Mouse (Mus musculus) hindbrain, embryonic 13.5 days (tissue): Measurements from ENCODE around the gene B3galt5. TPM values are rescaled to one million over a fixed set of nuclear protein-coding genes. Genes with fewer than 3 reads are reported as not detected.

Experiments used
- ATAC-seq: fragments of 200-750 bp; cut with Nextera tagmentation; 2 replicates; pipeline ENCODE4 v1.8.0; 2017; ENCODE audit warnings: moderate TSS enrichment; ENCODE audit not compliant: low FRiP score
- H3K27ac ChIP-seq: fragments of 300-500 bp; sonication (generic); 2 replicates; pipeline ENCODE4 v1.5.1; 2015; ENCODE audit warnings: inconsistent platforms, mild to moderate bottlenecking, moderate library complexity
- H3K27me3 ChIP-seq: fragments of 300-500 bp; sonication (generic); 2 replicates; pipeline ENCODE4 v1.6.1; 2015; ENCODE audit warnings: mild to moderate bottlenecking, inconsistent platforms
- H3K36me3 ChIP-seq: fragments of 300-500 bp; sonication (generic); 2 replicates; pipeline ENCODE4 v1.6.1; 2015; ENCODE audit warnings: mild to moderate bottlenecking, inconsistent platforms
- H3K4me1 ChIP-seq: fragments of 300-500 bp; sonication (generic); replicated peaks from 2 replicates; pipeline ENCODE4 v1.6.1; 2015; ENCODE audit warnings: inconsistent platforms
- H3K4me2 ChIP-seq: fragments of 300-500 bp; sonication (generic); 2 replicates; pipeline ENCODE4 v1.6.1; 2015; ENCODE audit warnings: inconsistent platforms, mild to moderate bottlenecking, moderate library complexity
- H3K4me3 ChIP-seq: fragments of 300-500 bp; sonication (generic); 2 replicates; pipeline ENCODE4 v1.5.1; 2015; ENCODE audit warnings: mild to moderate bottlenecking, inconsistent platforms
- H3K9ac ChIP-seq: fragments of 300-500 bp; sonication (generic); 2 replicates; pipeline ENCODE4 v1.6.1; 2015; ENCODE audit warnings: mild to moderate bottlenecking, inconsistent platforms
- H3K9me3 ChIP-seq: fragments of 300-500 bp; sonication (generic); 2 replicates; pipeline ENCODE4 v1.6.1; 2016; ENCODE audit warnings: inconsistent platforms
- WGBS: fragments of 180-500 bp; shearing (Covaris S2); methylation state at CpG from one replicate; pipeline ENCODE4 v1.1.7; 2015; 5-methylcytosine and 5-hydroxymethylcytosine counted together
- polyA plus RNA-seq: library from polyadenylated mRNA; unstranded; fragments of >200 nt; fragmentation: Nextera tagmentation; extraction: Ambion mirVana; gene quantifications from 2 replicates; pipeline ENCODE4 v1.2.1, GENCODE M21; 2015

B3galt5 gene
- polyA plus RNA-seq, 1 experiment from 2014 or later, result 2.4 TPM

- WGBS, result 78% methylated on average over 3 of the region's 3 CpGs
- no peak for ATAC-seq
- no peaks in the 10 kb centered on the region for H3K36me3 ChIP-seq
- no peak overlapping the region for H3K9ac ChIP-seq
- peaks cover 32% of the 10 kb centered on the region for H3K4me1 ChIP-seq
- H3K4me3 ChIP-seq, result no peak overlapping the region
- H3K4me2 ChIP-seq, result no peak overlapping the region
- no peaks in the 10 kb centered on the region for H3K9me3 ChIP-seq
- peaks cover 40% of the 10 kb centered on the region for H3K27me3 ChIP-seq
- no peak overlapping the region for H3K27ac ChIP-seq
Observed at GRCm38 (mm10) chr16:96276596-96276995, 41.0 kb downstream of the B3galt5 start.

DNA sequence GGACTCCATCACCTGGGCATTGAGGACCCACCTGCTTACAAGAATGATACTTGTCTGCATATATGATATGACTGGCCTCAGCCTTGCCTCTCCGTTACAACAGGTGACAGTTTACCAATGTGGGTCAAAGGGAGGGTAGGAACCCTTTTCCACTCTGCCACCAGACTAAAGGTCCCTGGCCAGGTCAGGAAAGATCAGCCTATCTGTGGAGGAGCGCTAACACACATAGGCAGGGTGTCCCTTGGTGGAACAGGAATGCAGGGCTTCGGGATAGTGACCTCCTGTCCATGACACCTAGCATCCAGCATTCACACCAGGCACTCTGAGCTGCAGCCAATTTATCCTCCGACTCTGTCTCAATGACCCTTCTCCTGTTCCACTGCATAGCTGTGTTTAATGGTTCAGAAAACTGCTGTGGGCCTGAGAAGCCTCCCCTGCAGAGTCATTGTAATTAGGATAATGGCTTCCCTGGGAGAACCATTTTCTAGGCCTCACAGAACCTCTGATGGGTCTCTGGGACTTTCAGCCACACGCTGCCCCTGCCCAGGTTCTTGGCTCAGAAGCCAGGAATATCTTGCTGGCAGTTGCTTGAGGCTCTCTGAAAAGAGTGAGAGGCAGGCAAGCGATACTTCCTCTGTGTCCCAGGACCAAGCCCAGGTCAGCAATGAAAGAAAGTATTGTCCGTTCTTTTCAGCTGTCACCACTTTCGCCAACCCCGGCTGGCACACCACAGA lies 43.1 kb downstream of the B3galt5 start:
- Histone ChIP-seq H3K4me1 (peaks cover 37% of the 10 kb centered on the region), H3K27me3 (peaks cover 50% of the 10 kb centered on the region), H3K4me2 (no peak overlapping the region), H3K27ac (no peak overlapping the region), H3K9ac (no peak overlapping the region), H3K9me3 (no peaks in the 10 kb centered on the region), H3K4me3 (no peak overlapping the region), H3K36me3 (no peaks in the 10 kb centered on the region)
- WGBS, result 23% methylated on average over 9 of the region's 9 CpGs
- ATAC-seq, result no peak

DNA sequence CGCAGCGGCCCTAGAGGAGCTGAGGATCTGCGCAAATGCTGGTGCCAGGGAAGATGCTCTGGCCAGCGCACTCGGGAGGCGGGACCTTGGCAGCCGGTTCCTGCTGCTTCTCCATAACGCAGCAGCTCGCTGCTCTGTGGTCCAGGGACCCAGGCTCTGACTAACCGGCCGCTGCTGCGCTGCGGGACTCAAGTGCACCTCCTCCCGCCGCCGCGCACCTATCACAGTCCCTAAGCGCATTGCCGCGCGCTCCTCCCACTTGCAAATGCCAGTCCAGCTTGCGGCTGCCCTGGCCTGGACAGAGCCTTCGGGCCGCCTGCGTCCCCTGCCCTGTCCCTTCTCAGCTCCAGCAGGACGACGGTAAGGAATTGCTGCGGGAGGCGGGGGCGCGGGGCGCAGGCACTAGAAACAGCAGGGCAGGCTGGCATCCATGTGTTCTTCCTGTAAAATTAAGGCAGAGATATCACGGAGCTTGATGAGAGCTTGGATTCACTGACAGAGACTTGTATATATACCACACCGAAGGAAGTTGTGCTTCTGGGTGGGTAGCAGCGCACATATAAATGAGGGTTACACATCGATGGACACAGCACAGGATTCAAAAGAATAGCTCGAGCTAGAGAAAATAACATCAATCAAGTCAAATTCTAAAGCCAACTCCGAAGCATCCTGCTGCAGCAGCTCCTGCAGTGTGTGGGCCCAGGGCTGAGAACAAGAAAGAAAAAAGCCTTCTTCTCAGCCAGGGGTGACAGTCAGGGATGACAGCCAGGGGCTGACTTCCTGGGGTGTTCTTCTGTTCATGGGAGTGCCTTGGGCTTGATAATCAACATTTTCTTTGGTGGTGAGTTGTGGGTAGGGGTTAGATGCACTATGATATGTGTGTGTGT lies 45.4 kb downstream of the B3galt5 start:
- WGBS, result under 1% methylated on average over 38 of the region's 38 CpGs
- H3K4me1 ChIP-seq, result peaks cover 37% of the 10 kb centered on the region
- peaks cover 44% of the 10 kb centered on the region for H3K27me3 ChIP-seq
- peak overlapping the region; percentile 96 for H3K4me2 ChIP-seq
- H3K27ac ChIP-seq, result peak overlapping the region; percentile 73
- no peaks in the 10 kb centered on the region for H3K9me3 ChIP-seq
- peak overlapping the region; percentile 83 for H3K9ac ChIP-seq
- H3K36me3 ChIP-seq, result no peaks in the 10 kb centered on the region
- peak; percentile 73 for ATAC-seq
- peak overlapping the region; percentile 58 for H3K4me3 ChIP-seq

GRCm38 (mm10) chr16:96282566-96282965 lies 47.0 kb downstream of the B3galt5 start:
- no peak for ATAC-seq
- 94% methylated on average over 9 of the region's 9 CpGs for WGBS
- Histone ChIP-seq H3K27me3 (peaks cover 32% of the 10 kb centered on the region), H3K36me3 (no peaks in the 10 kb centered on the region), H3K9ac (no peak overlapping the region), H3K9me3 (no peaks in the 10 kb centered on the region), H3K27ac (no peak overlapping the region), H3K4me3 (no peak overlapping the region), H3K4me2 (no peak overlapping the region), H3K4me1 (peaks cover 37% of the 10 kb centered on the region)

DNA sequence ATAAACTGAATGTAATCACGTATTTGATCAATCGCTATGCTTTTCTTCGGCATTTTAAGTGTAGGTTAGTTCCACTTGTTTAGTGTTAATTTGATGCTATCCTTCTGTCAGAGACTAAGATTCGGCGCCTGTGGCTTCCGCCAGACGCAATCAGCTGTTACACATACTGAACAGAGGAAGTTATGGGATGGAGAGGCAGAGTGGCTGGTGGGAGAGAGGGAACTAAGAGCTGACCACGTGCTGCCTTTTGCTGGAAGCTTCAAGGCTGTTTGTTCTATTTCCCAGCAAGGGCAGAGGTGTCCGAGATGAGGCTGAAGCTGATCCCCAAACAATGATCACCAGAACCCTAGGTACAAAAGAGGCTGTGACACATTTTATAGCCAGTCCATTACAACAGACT lies 56.3 kb downstream of the B3galt5 start:
- H3K4me1 ChIP-seq, result no peaks in the 10 kb centered on the region
- 79% methylated on average over 9 of the region's 9 CpGs for WGBS
- H3K4me3 ChIP-seq, result no peak overlapping the region
- no peaks in the 10 kb centered on the region for H3K27me3 ChIP-seq
- H3K9ac ChIP-seq, result no peak overlapping the region
- no peak overlapping the region for H3K4me2 ChIP-seq
- H3K9me3 ChIP-seq, result no peaks in the 10 kb centered on the region
- H3K36me3 ChIP-seq, result no peaks in the 10 kb centered on the region
- no peak overlapping the region for H3K27ac ChIP-seq
- no peak for ATAC-seq

- Histone ChIP-seq H3K36me3 (no peaks in the 10 kb centered on the region), H3K9me3 (no peaks in the 10 kb centered on the region), H3K27me3 (no peaks in the 10 kb centered on the region), H3K4me2 (no peak overlapping the region), H3K4me3 (no peak overlapping the region), H3K4me1 (no peaks in the 10 kb centered on the region), H3K9ac (no peak overlapping the region), H3K27ac (no peak overlapping the region)
- ATAC-seq, result no peak
- 67% methylated on average over 15 of the region's 15 CpGs for WGBS
Observed at GRCm38 (mm10) chr16:96292530-96293173, 57.1 kb downstream of the B3galt5 start.

DNA sequence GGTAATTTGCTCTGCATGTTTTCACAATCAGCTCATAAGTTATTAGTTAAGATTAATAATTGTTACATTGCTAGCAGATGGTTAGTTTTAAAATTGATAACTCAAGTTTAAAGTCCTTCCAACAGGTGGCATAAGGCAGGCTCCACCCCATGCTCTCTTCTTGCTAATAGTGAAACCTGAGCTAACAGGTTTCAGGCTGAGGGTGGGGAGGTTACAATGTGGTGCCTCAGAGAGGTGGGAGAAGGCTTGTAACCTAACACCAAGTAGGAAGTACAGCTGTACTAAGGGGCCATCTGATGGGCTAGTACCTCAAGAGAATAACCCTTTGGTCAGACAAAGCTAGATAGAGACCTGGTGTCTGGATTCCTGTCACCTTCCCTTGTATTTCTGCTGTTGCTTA lies 62.5 kb downstream of the B3galt5 start:
- no peaks in the 10 kb centered on the region for H3K9me3 ChIP-seq
- H3K4me1 ChIP-seq, result no peaks in the 10 kb centered on the region
- no peak overlapping the region for H3K4me3 ChIP-seq
- H3K27me3 ChIP-seq, result no peaks in the 10 kb centered on the region
- H3K36me3 ChIP-seq, result no peaks in the 10 kb centered on the region
- H3K27ac ChIP-seq, result no peak overlapping the region
- H3K9ac ChIP-seq, result no peak overlapping the region
- H3K4me2 ChIP-seq, result no peak overlapping the region
- no peak for ATAC-seq

- 71% methylated on average over 3 of the region's 3 CpGs for WGBS
- Histone ChIP-seq H3K9ac (no peak overlapping the region), H3K9me3 (no peaks in the 10 kb centered on the region), H3K27ac (no peak overlapping the region), H3K36me3 (no peaks in the 10 kb centered on the region), H3K4me1 (0 out of 2 replicates have a peak, but pooled peaks cover 3% of the 10 kb centered on the region), H3K4me2 (no peak overlapping the region), H3K27me3 (no peaks in the 10 kb centered on the region), H3K4me3 (no peak overlapping the region)
- ATAC-seq, result no peak
Observed at GRCm38 (mm10) chr16:96298574-96298973, 63.0 kb downstream of the B3galt5 start.

DNA sequence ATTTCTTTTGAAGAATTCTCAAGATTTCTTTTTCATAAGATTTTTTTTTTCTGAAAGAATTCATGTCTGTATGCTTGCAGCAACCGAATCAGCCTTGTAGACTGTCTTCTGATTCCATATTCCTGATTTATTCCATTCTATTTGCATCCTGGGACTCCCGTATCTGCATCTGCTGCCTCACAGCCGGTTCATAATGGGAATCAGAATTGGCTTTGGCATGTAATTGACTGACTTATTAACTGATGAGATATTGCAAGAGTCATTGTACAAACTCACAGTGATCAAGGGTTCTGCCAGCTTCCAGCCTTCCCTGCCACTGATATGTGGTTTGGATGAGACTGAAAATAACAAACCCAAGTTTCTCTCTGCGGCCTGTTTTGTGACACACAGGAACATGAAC lies 67.8 kb downstream of the B3galt5 start:
- no peaks in the 10 kb centered on the region for H3K27me3 ChIP-seq
- H3K36me3 ChIP-seq, result no peaks in the 10 kb centered on the region
- ATAC-seq, result no peak
- no peak overlapping the region for H3K4me3 ChIP-seq
- H3K27ac ChIP-seq, result no peak overlapping the region
- WGBS, result 67% methylated on average over 4 of the region's 4 CpGs
- H3K4me1 ChIP-seq, result 0 out of 2 replicates have a peak, but pooled peaks cover 12% of the 10 kb centered on the region
- no peak overlapping the region for H3K4me2 ChIP-seq
- H3K9ac ChIP-seq, result no peak overlapping the region
- H3K9me3 ChIP-seq, result no peaks in the 10 kb centered on the region

- no peak for ATAC-seq
Observed at GRCm38 (mm10) chr16:96304438-96304837, 68.8 kb downstream of the B3galt5 start.

GRCm38 (mm10) chr16:96306905-96307304 lies 71.3 kb downstream of the B3galt5 start:
- Histone ChIP-seq H3K27me3 (no peaks in the 10 kb centered on the region), H3K4me2 (no peak overlapping the region), H3K27ac (no peak overlapping the region), H3K36me3 (no peaks in the 10 kb centered on the region), H3K4me1 (0 out of 2 replicates have a peak, but pooled peaks cover 12% of the 10 kb centered on the region), H3K4me3 (no peak overlapping the region), H3K9me3 (no peaks in the 10 kb centered on the region), H3K9ac (no peak overlapping the region)
- no peak for ATAC-seq
- 77% methylated on average over 4 of the region's 4 CpGs for WGBS

More at GRCm38 (mm10) chr16:96304438-96304837, 68.8 kb downstream of the B3galt5 start:
- H3K4me1 ChIP-seq, result 0 out of 2 replicates have a peak, but pooled peaks cover 12% of the 10 kb centered on the region
- H3K9ac ChIP-seq, result no peak overlapping the region
- no peak overlapping the region for H3K4me3 ChIP-seq
- H3K9me3 ChIP-seq, result no peaks in the 10 kb centered on the region
- no peak overlapping the region for H3K4me2 ChIP-seq
- H3K27ac ChIP-seq, result no peak overlapping the region
- no peaks in the 10 kb centered on the region for H3K36me3 ChIP-seq
- no peaks in the 10 kb centered on the region for H3K27me3 ChIP-seq

- Histone ChIP-seq H3K4me1 (no peaks in the 10 kb centered on the region), H3K27me3 (no peaks in the 10 kb centered on the region), H3K4me3 (no peak overlapping the region), H3K36me3 (no peaks in the 10 kb centered on the region), H3K4me2 (no peak overlapping the region), H3K9me3 (no peaks in the 10 kb centered on the region), H3K27ac (no peak overlapping the region), H3K9ac (no peak overlapping the region)
- ATAC-seq, result no peak
- WGBS, result 91% methylated on average over 8 of the region's 8 CpGs
Observed at GRCm38 (mm10) chr16:96317803-96318202, 82.2 kb downstream of the B3galt5 start.
